Mouse (Mus musculus) ES-E14 (cell line): ENCODE results near the gene Zrsr1.

ENCODE experiments used
- MAFK ChIP-seq: IDR thresholded peaks from 2 replicates; pipeline ENCODE4 v1.6.1; 2014; ENCODE audit warnings: mild to moderate bottlenecking, low read depth, low read length, inconsistent platforms; ENCODE audit not compliant: insufficient read depth
- ZNF384 ChIP-seq: IDR thresholded peaks from 2 replicates; pipeline ENCODE4 v1.6.1; 2012; ENCODE audit warnings: low read depth, low read length, inconsistent platforms

GRCm38 (mm10) chr11:23008181-23008823, 36.5 kb downstream of the Zrsr1 start:
- TF ChIP-seq ZNF384 (no peak), MAFK (no peak)
